Mouse (Mus musculus): ENCODE results near the gene Med12l.

GRCm38 (mm10) chr3:59278620-59279019, 273.0 kb downstream of the Med12l start:
- TF ChIP-seq GATA1 (IDR thresholded peaks at IDR 0.05; ENCODE audit: borderline replicate concordance, low read length), result no peak
- no peak for TF ChIP-seq FLI1 (IDR thresholded peaks at IDR 0.05; ENCODE audit: low read length)
